Mouse (Mus musculus): ENCODE measurements around the gene Aldh3b1. TPM values are rescaled to one million over a fixed set of nuclear protein-coding genes. Genes with fewer than 3 reads are reported as not detected.
"Not testable (repeated sequence)": the region's sequence is repeated elsewhere in the genome, so short reads cannot be mapped to it uniquely, and the experiment has no call there.

Gene Aldh3b1
- polyA plus RNA-seq, 1 experiment from 2014 or later = 1.1 TPM

- ATAC-seq = not testable (repeated sequence)
- 83% methylated on average over 5 of the region's 5 CpGs for WGBS
These were observed 27.9 kb upstream of the Aldh3b1 start for GRCm38 (mm10) chr19:3957296-3958036.

GRCm38 (mm10) chr19:3955804-3956203 is 26.2 kb upstream of the Aldh3b1 start:
- Histone ChIP-seq H3K4me1 (replicated peaks) (no peaks in the 10 kb centered on the region), H3K4me2 (replicated peaks) (no peak overlapping the region), H3K9me3 (no peaks in the 10 kb centered on the region), H3K27ac (no peak overlapping the region), H3K36me3 (no peaks in the 10 kb centered on the region), H3K27me3 (0 out of 2 replicates have a peak, but pooled peaks cover 3% of the 10 kb centered on the region), H3K4me3 (replicated peaks) (no peak overlapping the region), H3K9ac (replicated peaks) (no peak overlapping the region)
- 60% methylated on average over 4 of the region's 4 CpGs for WGBS
- ATAC-seq = no peak

More at GRCm38 (mm10) chr19:3957296-3958036, 27.9 kb upstream of the Aldh3b1 start:
- not testable (repeated sequence) for H3K27me3 ChIP-seq; H3K4me2 ChIP-seq (replicated peaks); H3K4me3 ChIP-seq (replicated peaks); H3K36me3 ChIP-seq; H3K27ac ChIP-seq; H3K9ac ChIP-seq (replicated peaks); H3K9me3 ChIP-seq; H3K4me1 ChIP-seq (replicated peaks)

DNA sequence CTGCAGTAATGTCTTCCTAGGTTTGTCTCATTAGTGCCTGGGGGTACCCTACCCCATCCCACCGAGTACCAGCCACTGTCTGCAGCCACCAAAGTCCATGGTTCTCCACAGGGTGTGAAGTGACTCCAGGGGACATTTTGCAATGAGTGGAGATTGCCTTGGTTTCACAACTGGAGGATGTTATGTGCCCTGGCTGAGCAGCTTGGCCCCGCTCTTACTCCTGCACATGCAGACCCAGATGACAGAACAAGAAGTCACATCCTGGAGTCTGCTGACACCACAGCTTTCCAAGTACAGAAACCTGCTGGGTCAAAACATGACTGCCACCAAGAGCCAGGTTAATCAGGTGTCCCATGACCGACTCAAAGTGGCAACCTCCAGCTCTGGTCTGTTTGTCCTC is 25.4 kb upstream of the Aldh3b1 start:
- no peak overlapping the region for H3K4me2 ChIP-seq (replicated peaks)
- H3K4me3 ChIP-seq (replicated peaks) = no peak overlapping the region
- 73% methylated on average over 3 of the region's 3 CpGs for WGBS
- 0 out of 2 replicates have a peak, but pooled peaks cover 3% of the 10 kb centered on the region for H3K27me3 ChIP-seq
- H3K4me1 ChIP-seq (replicated peaks) = no peaks in the 10 kb centered on the region
- no peak overlapping the region for H3K27ac ChIP-seq
- H3K36me3 ChIP-seq = no peaks in the 10 kb centered on the region
- no peak overlapping the region for H3K9ac ChIP-seq (replicated peaks)
- no peak for ATAC-seq
- no peaks in the 10 kb centered on the region for H3K9me3 ChIP-seq

GRCm38 (mm10) chr19:3952099-3952498 is 22.5 kb upstream of the Aldh3b1 start:
- H3K9me3 ChIP-seq = no peaks in the 10 kb centered on the region
- no peak for ATAC-seq
- no peak overlapping the region for H3K4me3 ChIP-seq (replicated peaks)
- no peaks in the 10 kb centered on the region for H3K36me3 ChIP-seq
- H3K27me3 ChIP-seq = 0 out of 2 replicates have a peak, but pooled peaks cover 3% of the 10 kb centered on the region
- no peak overlapping the region for H3K9ac ChIP-seq (replicated peaks)
- 73% methylated on average over 1 of the region's 1 CpGs for WGBS
- H3K4me2 ChIP-seq (replicated peaks) = no peak overlapping the region
- H3K4me1 ChIP-seq (replicated peaks) = no peaks in the 10 kb centered on the region
- H3K27ac ChIP-seq = no peak overlapping the region

DNA sequence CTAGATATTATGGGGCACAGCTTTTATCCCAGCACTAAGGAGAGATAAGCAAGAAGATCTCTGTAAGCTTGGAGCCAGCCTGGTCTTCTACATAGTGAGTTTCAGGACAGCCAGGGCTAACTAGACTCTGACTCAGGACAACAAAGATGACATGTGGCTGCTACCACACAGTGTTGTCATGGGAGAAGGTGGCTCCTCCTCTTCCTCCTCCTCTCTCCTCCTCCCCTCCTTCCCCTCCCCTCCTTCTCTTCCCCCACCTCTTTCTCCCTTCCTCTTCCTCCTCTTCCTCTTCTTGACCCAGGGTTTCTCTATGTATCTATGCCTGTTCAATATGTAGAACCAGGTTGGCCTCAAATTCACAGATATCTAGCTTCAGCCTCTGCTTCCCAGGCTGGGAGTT is 21.9 kb upstream of the Aldh3b1 start:
- Histone ChIP-seq H3K27ac (no peak overlapping the region), H3K27me3 (0 out of 2 replicates have a peak, but pooled peaks cover under 1% of the 10 kb centered on the region), H3K4me3 (replicated peaks) (no peak overlapping the region), H3K36me3 (no peaks in the 10 kb centered on the region), H3K9me3 (no peaks in the 10 kb centered on the region), H3K4me2 (replicated peaks) (no peak overlapping the region), H3K4me1 (replicated peaks) (no peaks in the 10 kb centered on the region), H3K9ac (replicated peaks) (no peak overlapping the region)
- ATAC-seq = no peak

GRCm38 (mm10) chr19:3950331-3950730 is 20.7 kb upstream of the Aldh3b1 start:
- Histone ChIP-seq H3K9ac (replicated peaks) (no peak overlapping the region), H3K36me3 (no peaks in the 10 kb centered on the region), H3K9me3 (no peaks in the 10 kb centered on the region), H3K27ac (no peak overlapping the region), H3K4me2 (replicated peaks) (no peak overlapping the region), H3K4me3 (replicated peaks) (no peak overlapping the region), H3K4me1 (replicated peaks) (no peaks in the 10 kb centered on the region), H3K27me3 (no peaks in the 10 kb centered on the region)
- WGBS = 73% methylated on average over 3 of the region's 3 CpGs
- no peak for ATAC-seq

DNA sequence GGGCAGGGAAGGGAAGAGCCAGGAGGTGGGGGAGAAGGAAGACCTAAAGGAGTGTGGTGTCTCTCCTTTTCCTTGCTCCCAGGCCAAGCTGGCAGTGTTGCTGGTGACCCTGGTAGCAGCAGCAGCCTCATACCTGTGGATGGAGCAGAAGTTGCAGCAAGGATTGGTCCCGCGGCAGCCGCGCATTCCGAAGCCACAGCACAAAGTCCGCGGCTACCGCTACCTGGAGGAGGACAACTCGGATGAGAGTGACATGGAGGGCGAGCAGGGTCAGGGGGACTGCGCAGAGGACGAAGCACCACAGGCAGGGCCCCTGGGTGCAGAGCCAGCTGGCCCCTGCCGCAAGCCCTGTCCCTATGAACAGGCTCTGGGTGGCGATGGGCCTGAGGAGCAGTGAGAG is 18.9 kb upstream of the Aldh3b1 start:
- WGBS = 76% methylated on average over 14 of the region's 14 CpGs
- no peak overlapping the region for H3K4me3 ChIP-seq (replicated peaks)
- no peaks in the 10 kb centered on the region for H3K9me3 ChIP-seq
- no peak for ATAC-seq
- H3K4me1 ChIP-seq (replicated peaks) = no peaks in the 10 kb centered on the region
- peaks cover 6% of the 10 kb centered on the region; the same call in 1 of the 2 replicates for H3K27me3 ChIP-seq
- no peak overlapping the region for H3K27ac ChIP-seq
- no peaks in the 10 kb centered on the region for H3K36me3 ChIP-seq
- no peak overlapping the region for H3K9ac ChIP-seq (replicated peaks)
- H3K4me2 ChIP-seq (replicated peaks) = no peak overlapping the region

- Histone ChIP-seq H3K36me3 (no peaks in the 10 kb centered on the region), H3K9ac (replicated peaks) (no peak overlapping the region), H3K27me3 (peaks cover 11% of the 10 kb centered on the region), H3K27ac (no peak overlapping the region), H3K4me1 (replicated peaks) (peaks cover 3% of the 10 kb centered on the region), H3K9me3 (no peaks in the 10 kb centered on the region), H3K4me2 (replicated peaks) (no peak overlapping the region), H3K4me3 (replicated peaks) (no peak overlapping the region)
- no peak for ATAC-seq
- 76% methylated on average over 3 of the region's 3 CpGs for WGBS
These were observed 18.2 kb upstream of the Aldh3b1 start for GRCm38 (mm10) chr19:3947813-3948212.

GRCm38 (mm10) chr19:3946715-3947114 is 17.1 kb upstream of the Aldh3b1 start:
- Histone ChIP-seq H3K36me3 (no peaks in the 10 kb centered on the region), H3K27ac (no peak overlapping the region), H3K4me2 (replicated peaks) (no peak overlapping the region), H3K4me3 (replicated peaks) (no peak overlapping the region), H3K27me3 (peaks cover 11% of the 10 kb centered on the region), H3K4me1 (replicated peaks) (peaks cover 3% of the 10 kb centered on the region), H3K9me3 (no peaks in the 10 kb centered on the region), H3K9ac (replicated peaks) (no peak overlapping the region)
- peak; percentile 84 for ATAC-seq
- WGBS = 11% methylated on average over 2 of the region's 2 CpGs

DNA sequence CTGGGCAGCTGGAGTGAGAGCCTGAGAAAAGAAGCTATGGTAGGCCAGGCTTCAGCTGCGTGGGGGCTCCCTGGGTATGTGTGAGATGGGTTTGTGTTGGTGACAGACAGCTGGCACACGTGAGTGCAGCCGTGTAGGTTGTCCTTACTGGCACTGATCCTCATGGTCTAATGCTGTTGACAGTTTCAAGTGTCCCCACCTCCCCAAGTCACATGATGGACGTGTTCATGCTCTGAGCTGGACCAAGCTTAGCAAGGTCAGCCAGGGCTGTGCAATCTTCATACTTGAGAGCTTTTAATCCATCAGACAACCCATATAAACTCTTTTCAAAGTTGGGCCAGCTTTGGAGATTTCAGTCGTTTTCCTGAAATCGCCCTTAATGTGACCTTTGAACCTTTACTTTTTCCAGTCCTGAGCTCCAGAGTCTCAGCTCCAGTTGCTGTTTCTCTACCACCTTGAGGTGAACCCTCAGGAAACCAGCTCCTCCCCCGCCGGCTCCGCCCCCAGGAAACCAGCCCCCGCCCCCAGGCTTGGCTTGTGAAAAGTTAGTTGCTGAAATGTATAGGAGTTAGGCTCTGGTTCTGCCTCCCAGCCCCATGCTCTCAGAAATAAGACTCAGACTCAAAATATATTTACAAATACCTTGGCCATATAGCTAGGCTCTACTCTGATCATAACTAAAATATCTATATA is 16.4 kb upstream of the Aldh3b1 start:
- no peak overlapping the region for H3K4me3 ChIP-seq (replicated peaks)
- peaks cover 3% of the 10 kb centered on the region for H3K4me1 ChIP-seq (replicated peaks)
- no peaks in the 10 kb centered on the region for H3K9me3 ChIP-seq
- H3K9ac ChIP-seq (replicated peaks) = no peak overlapping the region
- no peak overlapping the region for H3K4me2 ChIP-seq (replicated peaks)
- H3K36me3 ChIP-seq = no peaks in the 10 kb centered on the region
- H3K27ac ChIP-seq = no peak overlapping the region
- WGBS = 38% methylated on average over 10 of the region's 10 CpGs
- ATAC-seq = no peak
- H3K27me3 ChIP-seq = peaks cover 11% of the 10 kb centered on the region

GRCm38 (mm10) chr19:3942986-3943735 is 13.6 kb upstream of the Aldh3b1 start:
- H3K36me3 ChIP-seq = no peaks in the 10 kb centered on the region
- peaks cover 3% of the 10 kb centered on the region for H3K4me1 ChIP-seq (replicated peaks)
- no peak overlapping the region for H3K4me3 ChIP-seq (replicated peaks)
- no peak for ATAC-seq
- H3K4me2 ChIP-seq (replicated peaks) = peak overlapping the region; percentile 21; the same call in 1 of the 2 replicates
- WGBS = 26% methylated on average over 27 of the region's 27 CpGs
- no peak overlapping the region for H3K27ac ChIP-seq
- H3K27me3 ChIP-seq = peaks cover 11% of the 10 kb centered on the region
- no peak overlapping the region for H3K9ac ChIP-seq (replicated peaks)
- H3K9me3 ChIP-seq = no peaks in the 10 kb centered on the region

DNA sequence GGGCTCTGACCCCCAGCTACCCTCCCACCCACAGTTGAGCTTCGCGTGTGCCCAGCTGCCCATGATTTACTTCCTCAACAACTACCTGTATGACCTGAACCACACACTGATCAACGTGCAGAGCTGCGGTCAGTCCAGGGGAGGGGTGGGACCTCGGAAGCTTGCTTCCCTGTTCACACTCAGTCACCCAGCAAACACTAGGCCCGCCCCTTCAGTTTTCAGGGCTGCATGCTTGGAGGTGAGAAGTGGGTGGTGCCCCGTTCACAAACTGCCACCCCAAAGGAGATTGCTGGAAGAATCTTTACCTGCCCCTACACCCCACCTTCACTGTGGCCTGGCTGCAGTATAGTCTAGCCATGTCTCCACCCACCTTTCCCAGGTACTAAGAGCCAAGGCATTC is 12.7 kb upstream of the Aldh3b1 start:
- 86% methylated on average over 7 of the region's 7 CpGs for WGBS
- Histone ChIP-seq H3K27me3 (peaks cover 11% of the 10 kb centered on the region), H3K4me1 (replicated peaks) (peaks cover 3% of the 10 kb centered on the region), H3K4me3 (replicated peaks) (no peak overlapping the region), H3K9ac (replicated peaks) (no peak overlapping the region), H3K36me3 (no peaks in the 10 kb centered on the region), H3K9me3 (no peaks in the 10 kb centered on the region), H3K4me2 (replicated peaks) (no peak overlapping the region), H3K27ac (no peak overlapping the region)
- ATAC-seq = no peak

Data from midbrain, embryonic 13.5 days (tissue).